ENCODE assay signal across 15 mouse cellular contexts in genomic region chr15:101234611-101235341, GRCm38 (mm10). TPM values are rescaled to one million over a fixed set of nuclear protein-coding genes. Genes with fewer than 3 reads are reported as not detected.
DNase-seq lines count a peak whose midpoint lies in the region; ATAC-seq lines count a peak whose summit lies in the region.
"Had no signal": no experiment of that assay in that cellular context is flagged by ENCODE, and none has a peak within 500 bp of the region (broad histone marks: within the 10 kb centered on the region; RNA-seq: fewer than 3 reads in every experiment).

No protein-coding gene starts in this region.

- ATAC-seq in heart, embryonic 16.5 days (replicated peaks; ENCODE audit: extremely low read depth, insufficient read depth, low FRiP score) = no peak
- ATAC-seq in heart, embryonic 11.5 days (replicated peaks; ENCODE audit: insufficient number of reproducible peaks, low FRiP score, low TSS enrichment) = no peak
- no peak for ATAC-seq in lung, embryonic 16.5 days (ENCODE audit: low read depth)
- no peak for ATAC-seq in limb, embryonic 15.5 days (ENCODE audit: insufficient number of reproducible peaks, low FRiP score, low TSS enrichment, low read depth)
- ATAC-seq in cerebellum, adult (ENCODE audit: insufficient number of reproducible peaks, low FRiP score, low TSS enrichment) = no peak
- ATAC-seq: forebrain, embryonic 14.5 days; midbrain, embryonic 13.5 days had no signal

- H3K9me3 ChIP-seq in heart, embryonic 16.5 days (replicated peaks; ENCODE audit: control insufficient read depth, low read length) = no peaks in the 10 kb centered on the region
- H3K9me3 ChIP-seq in heart, embryonic 11.5 days (replicated peaks; ENCODE audit: control insufficient read depth, low read length) = no peaks in the 10 kb centered on the region
- H3K9me3 ChIP-seq in lung, embryonic 16.5 days (ENCODE audit: control insufficient read depth, low read length) = no peaks in the 10 kb centered on the region
- no peaks in the 10 kb centered on the region for H3K9me3 ChIP-seq in limb, embryonic 15.5 days
- H3K9me3 ChIP-seq: midbrain, embryonic 13.5 days had no signal

- H3K27ac ChIP-seq in heart, embryonic 16.5 days (ENCODE audit: low read length) = peak overlapping the region; percentile 25
- no peak overlapping the region for H3K27ac ChIP-seq in heart, embryonic 11.5 days (ENCODE audit: low read depth, low read length)
- H3K27ac ChIP-seq in lung, embryonic 16.5 days (ENCODE audit: low read length) = peak overlapping the region; percentile 99
- H3K27ac ChIP-seq in limb, embryonic 15.5 days = peak overlapping the region; percentile 62
- H3K27ac ChIP-seq: midbrain, embryonic 13.5 days had no signal

- 65% methylated on average over 10 of the region's 10 CpGs for WGBS in heart, embryonic 16.5 days
- 68% methylated on average over 10 of the region's 10 CpGs for WGBS in heart, embryonic 11.5 days (ENCODE audit: insufficient replicate concordance)
- WGBS in lung, embryonic 16.5 days = 43% methylated on average over 10 of the region's 10 CpGs
- WGBS in limb, embryonic 15.5 days = 58% methylated on average over 10 of the region's 10 CpGs

- no peak overlapping the region for H3K9ac ChIP-seq in heart, embryonic 16.5 days (ENCODE audit: low read length)
- H3K9ac ChIP-seq in heart, embryonic 11.5 days (ENCODE audit: low read depth, low read length) = no peak overlapping the region
- H3K9ac ChIP-seq in lung, embryonic 16.5 days (ENCODE audit: low read length) = peak overlapping the region; percentile 48; the same call in 1 of the 2 replicates
- H3K9ac ChIP-seq in limb, embryonic 15.5 days = no peak overlapping the region

- peaks cover 12% of the 10 kb centered on the region for H3K36me3 ChIP-seq in heart, embryonic 16.5 days (ENCODE audit: control insufficient read depth, insufficient read depth)
- H3K36me3 ChIP-seq in heart, embryonic 11.5 days (ENCODE audit: control insufficient read depth, insufficient read depth, low read length) = peaks cover 8% of the 10 kb centered on the region
- peaks cover 24% of the 10 kb centered on the region for H3K36me3 ChIP-seq in lung, embryonic 16.5 days (ENCODE audit: control insufficient read depth, insufficient read depth, low read length)
- peaks cover 25% of the 10 kb centered on the region for H3K36me3 ChIP-seq in limb, embryonic 15.5 days

- no peak for DNase-seq in lung, adult 18-20 months
- DNase-seq in brain, adult 2 months (ENCODE audit: low read depth, low spot score) = peak; percentile 37
- DNase-seq in left cerebral cortex, adult 18-20 months (ENCODE audit: low spot score in 2 of 2) = no peak
- DNase-seq: adrenal gland, postnatal 14 days; cerebellum, adult 11 months; gastrocnemius, postnatal 36 days; heart, postnatal 36 days; kidney, adult 9 months had no signal

- no peak overlapping the region for H3K4me3 ChIP-seq in heart, embryonic 16.5 days (ENCODE audit: low read length)
- H3K4me3 ChIP-seq in heart, embryonic 11.5 days (ENCODE audit: low read depth, low read length) = no peak overlapping the region
- H3K4me3 ChIP-seq in lung, embryonic 16.5 days (ENCODE audit: low read length) = no peak overlapping the region
- H3K4me3 ChIP-seq in limb, embryonic 15.5 days = no peak overlapping the region
- H3K4me3 ChIP-seq: midbrain, embryonic 13.5 days had no signal

- no peak overlapping the region for H3K4me2 ChIP-seq in heart, embryonic 16.5 days (ENCODE audit: low read depth, low read length)
- no peak overlapping the region for H3K4me2 ChIP-seq in heart, embryonic 11.5 days
- peak overlapping the region; percentile 36 for H3K4me2 ChIP-seq in lung, embryonic 16.5 days (ENCODE audit: low read depth, low read length)
- H3K4me2 ChIP-seq in limb, embryonic 15.5 days = no peak overlapping the region
- H3K4me2 ChIP-seq: midbrain, embryonic 13.5 days had no signal

- H3K4me1 ChIP-seq in heart, embryonic 16.5 days (ENCODE audit: control insufficient read depth, insufficient read depth, low read length) = peaks cover 26% of the 10 kb centered on the region
- H3K4me1 ChIP-seq in heart, embryonic 11.5 days (ENCODE audit: control insufficient read depth, insufficient read depth, low read length) = peaks cover 12% of the 10 kb centered on the region; the same call in 1 of the 2 replicates
- H3K4me1 ChIP-seq in lung, embryonic 16.5 days (replicated peaks; ENCODE audit: control insufficient read depth, insufficient read depth, low read length) = peaks cover 45% of the 10 kb centered on the region
- peaks cover 63% of the 10 kb centered on the region for H3K4me1 ChIP-seq in limb, embryonic 15.5 days

- H3K27me3 ChIP-seq in heart, embryonic 16.5 days (ENCODE audit: control insufficient read depth, insufficient read depth, low read length) = no peaks in the 10 kb centered on the region
- peaks cover 10% of the 10 kb centered on the region; the same call in 1 of the 2 replicates for H3K27me3 ChIP-seq in heart, embryonic 11.5 days (ENCODE audit: control insufficient read depth, insufficient read depth, low read length)
- no peaks in the 10 kb centered on the region for H3K27me3 ChIP-seq in lung, embryonic 16.5 days (ENCODE audit: control insufficient read depth, insufficient read depth, low read depth, low read length)
- H3K27me3 ChIP-seq in limb, embryonic 15.5 days = no peaks in the 10 kb centered on the region

RNA-seq across cellular contexts. Expression of gene Grasp, which starts 10.8 kb away (rescaled TPM):
- 3.1 and 3.4 TPM in 2 replicates for polyA plus RNA-seq in heart, embryonic 16.5 days (2015; fragmentation: Nextera tagmentation; extraction: Ambion mirVana)
- 4.1 TPM in 2 replicates for polyA plus RNA-seq in heart, embryonic 11.5 days (2014; fragmentation: Nextera tagmentation; extraction: Ambion mirVana)
- 5.6 and 6.1 TPM in 2 replicates for polyA plus RNA-seq in lung, embryonic 16.5 days (2015; fragmentation: Nextera tagmentation; extraction: Ambion mirVana)
- 5.3 and 7.2 TPM in 2 replicates for polyA plus RNA-seq in limb, embryonic 15.5 days (2015; fragmentation: Nextera tagmentation; extraction: Ambion mirVana)
- total RNA-seq in left cerebral cortex, adult 18-20 months (2021) = 100 to 1,000 TPM in 1 of 2 experiments, 10 to 100 TPM in 1; 77.7 to 111 TPM

RNA-seq across cellular contexts. Expression of gene Nr4a1, which starts 19.3 kb away (rescaled TPM):
- 12.6 and 13.5 TPM in 2 replicates for polyA plus RNA-seq in heart, embryonic 16.5 days (2015; fragmentation: Nextera tagmentation; extraction: Ambion mirVana)
- 7.5 and 8.1 TPM in 2 replicates for polyA plus RNA-seq in heart, embryonic 11.5 days (2014; fragmentation: Nextera tagmentation; extraction: Ambion mirVana)
- polyA plus RNA-seq in lung, embryonic 16.5 days (2015; fragmentation: Nextera tagmentation; extraction: Ambion mirVana) = 10.8 and 11.5 TPM in 2 replicates
- 14.7 and 18.4 TPM in 2 replicates for polyA plus RNA-seq in limb, embryonic 15.5 days (2015; fragmentation: Nextera tagmentation; extraction: Ambion mirVana)
- 100 to 1,000 TPM; 171 to 181 TPM for total RNA-seq in left cerebral cortex, adult 18-20 months (2021)

RNA-seq across cellular contexts. Expression of gene Atg101, which starts 49.3 kb away (rescaled TPM):
- 64.5 and 68.9 TPM in 2 replicates for polyA plus RNA-seq in heart, embryonic 16.5 days (2015; fragmentation: Nextera tagmentation; extraction: Ambion mirVana)
- polyA plus RNA-seq in heart, embryonic 11.5 days (2014; fragmentation: Nextera tagmentation; extraction: Ambion mirVana) = 49.4 and 50.1 TPM in 2 replicates
- polyA plus RNA-seq in lung, embryonic 16.5 days (2015; fragmentation: Nextera tagmentation; extraction: Ambion mirVana) = 75.0 and 82.4 TPM in 2 replicates
- 69.7 and 69.9 TPM in 2 replicates for polyA plus RNA-seq in limb, embryonic 15.5 days (2015; fragmentation: Nextera tagmentation; extraction: Ambion mirVana)
- 10 to 100 TPM; 45.5 to 53.6 TPM for total RNA-seq in left cerebral cortex, adult 18-20 months (2021)

RNA-seq across cellular contexts. Expression of gene 6030408B16Rik, which starts 58.2 kb away (rescaled TPM):
- 2.8 and 7.1 TPM in 2 replicates for polyA plus RNA-seq in heart, embryonic 16.5 days (2015; fragmentation: Nextera tagmentation; extraction: Ambion mirVana)
- polyA plus RNA-seq in heart, embryonic 11.5 days (2014; fragmentation: Nextera tagmentation; extraction: Ambion mirVana) = 1.3 and 2.2 TPM in 2 replicates
- 57.2 and 59.7 TPM in 2 replicates for polyA plus RNA-seq in lung, embryonic 16.5 days (2015; fragmentation: Nextera tagmentation; extraction: Ambion mirVana)
- polyA plus RNA-seq in limb, embryonic 15.5 days (2015; fragmentation: Nextera tagmentation; extraction: Ambion mirVana) = 0.50 and 0.84 TPM in 2 replicates
- under 1 TPM; 0.40 to 0.42 TPM for total RNA-seq in left cerebral cortex, adult 18-20 months (2021)
